Mouse (Mus musculus) liver, adult (tissue): Measurements from ENCODE around the gene 3425401B19Rik.

Source experiments
- GATA4 ChIP-seq: IDR thresholded peaks from 2 replicates; pipeline ENCODE4 v1.6.1; 2014; ENCODE audit warnings: mild to moderate bottlenecking, low read length; ENCODE audit not compliant: insufficient replicate concordance

The 3425401B19Rik gene

DNA sequence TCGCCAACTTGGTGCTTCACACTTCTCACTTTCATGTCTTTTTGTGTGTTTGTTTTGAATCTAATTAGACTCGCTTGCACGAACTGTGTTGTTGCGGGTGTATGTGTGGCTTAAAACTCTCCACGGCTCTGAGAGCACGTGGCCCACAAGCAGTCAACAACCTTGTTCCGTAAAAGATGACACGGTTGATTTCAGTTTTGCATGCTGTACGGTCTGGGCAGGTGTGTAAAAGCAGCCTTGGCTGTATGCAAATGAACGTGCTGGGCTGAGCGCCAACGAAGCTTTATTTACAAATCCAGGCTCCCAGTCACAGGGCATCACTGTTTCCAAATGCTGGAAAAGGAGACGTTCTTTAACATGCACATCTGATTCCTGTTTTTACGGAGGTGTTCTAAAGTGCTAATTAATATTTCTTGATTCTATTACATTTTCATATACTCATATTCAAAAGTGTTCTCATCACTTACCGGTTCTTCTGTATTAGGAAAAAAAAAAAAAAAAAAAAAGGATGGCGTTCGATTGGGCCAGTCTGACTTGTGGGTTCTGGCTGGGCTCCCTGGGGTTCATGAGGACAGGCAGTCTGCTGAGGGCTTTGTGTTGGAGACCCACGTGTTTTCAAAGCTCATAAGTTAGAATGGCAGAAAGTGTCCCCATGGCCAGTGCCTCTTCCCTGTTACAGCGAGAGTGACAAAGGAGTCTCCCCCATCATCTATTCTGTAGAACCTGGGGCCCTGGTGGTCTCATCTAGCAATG lies 935 bp downstream of the 3425401B19Rik start:
- no peak for TF ChIP-seq GATA4

DNA sequence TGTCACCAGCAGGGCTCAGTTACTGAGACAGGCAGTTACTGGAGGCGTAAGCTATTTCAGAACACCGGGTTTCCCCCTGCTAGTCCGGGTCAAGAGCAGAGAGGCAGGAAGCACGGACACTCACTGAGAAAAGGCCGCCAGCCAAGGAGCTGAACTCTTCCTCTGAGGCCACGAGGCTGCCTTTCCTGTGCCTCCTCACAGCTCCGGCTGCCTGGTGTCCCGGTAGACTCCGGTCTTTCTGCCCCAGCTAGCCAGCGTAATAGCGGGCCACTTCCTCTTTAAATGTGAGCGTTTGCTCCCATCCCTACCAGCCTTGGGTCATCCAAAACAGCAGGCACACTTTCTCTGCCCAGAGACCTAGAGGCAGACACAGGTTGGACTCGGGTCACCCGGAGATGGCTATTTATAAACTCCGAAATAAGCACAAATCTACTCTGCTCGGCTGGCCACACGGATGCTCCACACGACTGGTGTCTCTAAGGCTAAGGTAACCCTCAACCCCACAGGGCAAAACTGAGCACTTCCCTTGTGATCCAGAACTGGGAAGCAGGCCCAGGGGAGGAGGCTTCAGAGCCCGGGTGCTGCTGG lies 1.7 kb downstream of the 3425401B19Rik start:
- peak; percentile 22; the same call in 1 of the 2 replicates for TF ChIP-seq GATA4

DNA sequence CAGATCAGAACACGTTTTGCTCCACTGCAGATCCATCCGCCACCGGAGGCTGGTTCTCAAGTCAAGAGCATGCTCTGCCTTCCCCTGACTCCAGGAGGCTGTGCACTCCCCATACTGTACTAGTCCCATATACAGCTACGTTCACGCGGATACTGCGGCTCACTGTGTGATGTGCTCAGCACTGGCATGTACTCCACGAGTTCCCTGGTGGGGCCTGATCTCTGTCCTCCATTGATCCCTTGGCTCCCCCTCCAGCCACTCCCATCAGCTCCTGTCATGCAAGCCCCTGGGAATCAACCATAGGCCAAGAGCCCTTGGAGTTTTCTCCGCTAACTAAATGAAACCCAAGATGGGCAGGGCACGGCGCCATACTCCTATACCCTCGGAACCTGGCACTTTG lies 2.6 kb downstream of the 3425401B19Rik start:
- TF ChIP-seq GATA4: no peak

DNA sequence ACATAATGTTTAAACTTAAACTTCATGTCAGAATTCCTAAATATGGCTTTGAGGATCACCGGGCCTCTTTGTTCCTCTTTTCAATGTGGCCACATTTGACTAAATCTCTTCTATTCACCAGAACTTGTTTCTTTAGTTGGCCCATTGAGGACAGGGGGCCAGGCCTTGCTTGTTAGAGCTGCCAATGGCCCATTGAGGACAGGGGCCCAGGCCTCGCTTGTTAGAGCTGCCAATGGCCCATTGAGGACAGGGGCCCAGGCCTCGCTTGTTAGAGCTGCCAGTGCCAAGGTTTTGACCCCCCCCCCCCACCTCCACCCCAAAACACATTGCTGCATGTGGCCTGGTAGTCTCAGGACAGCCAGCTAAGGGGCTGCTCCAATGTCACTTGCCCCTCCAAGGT lies 3.5 kb downstream of the 3425401B19Rik start:
- TF ChIP-seq GATA4: no peak

DNA sequence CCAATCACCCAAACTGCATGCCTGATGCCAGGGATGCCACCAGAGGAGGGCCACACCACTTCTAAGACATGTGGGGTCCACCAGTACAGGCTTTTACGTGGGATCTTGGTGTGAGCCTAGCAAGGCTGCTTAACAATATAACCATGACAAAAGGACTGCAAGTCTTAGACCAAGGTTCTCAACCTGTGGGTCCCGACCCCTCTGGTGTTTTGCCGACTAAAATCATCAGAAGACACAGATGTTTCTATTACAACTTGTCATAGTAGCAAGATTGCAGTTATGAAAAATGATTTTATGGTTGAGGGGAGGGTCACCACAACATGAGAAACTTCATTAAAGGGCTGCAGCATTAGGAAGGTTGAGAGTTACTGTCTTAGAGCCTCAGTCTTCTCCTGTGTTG lies 6.5 kb downstream of the 3425401B19Rik start:
- TF ChIP-seq GATA4: no peak

DNA sequence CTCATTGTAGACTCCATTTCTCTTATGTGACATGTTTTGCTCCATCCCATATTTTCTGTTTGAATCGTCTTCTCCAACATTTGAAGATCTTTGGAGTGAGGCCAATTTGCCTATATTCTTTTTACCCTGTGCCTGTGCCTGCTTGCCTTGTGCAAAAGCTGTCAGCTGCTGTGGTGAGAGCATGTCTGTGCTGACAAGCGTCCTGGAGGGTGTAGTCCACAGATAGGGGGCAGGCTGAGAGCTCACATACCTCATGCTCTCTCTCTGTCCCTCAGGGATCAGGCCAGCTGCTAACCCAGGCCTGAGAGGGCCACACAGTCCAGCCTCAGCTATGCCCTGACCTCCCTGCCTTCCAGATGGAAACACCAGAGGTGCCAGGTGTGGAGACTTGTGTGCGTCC lies 11.9 kb downstream of the 3425401B19Rik start:
- TF ChIP-seq GATA4: no peak

DNA sequence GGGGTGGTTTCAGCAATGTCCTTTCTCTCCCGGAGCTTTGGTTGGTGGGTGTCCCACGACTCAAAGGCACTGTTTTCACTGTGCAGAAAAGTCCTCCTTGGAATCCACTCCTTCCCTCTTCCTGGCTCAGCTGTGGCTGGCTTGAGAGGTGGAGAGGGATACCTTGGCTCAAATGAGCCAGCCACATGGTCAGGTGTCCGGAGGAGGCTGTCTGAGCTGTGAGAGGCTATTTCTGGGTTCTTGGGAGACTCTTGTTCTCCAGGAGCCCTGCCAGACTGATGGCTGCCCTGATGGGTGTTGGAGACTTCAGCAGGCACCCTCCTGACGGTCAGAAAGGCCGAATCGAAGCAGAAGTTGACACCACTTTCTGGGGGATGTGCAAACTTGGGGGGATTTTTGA lies 22.0 kb downstream of the 3425401B19Rik start:
- TF ChIP-seq GATA4: no peak

DNA sequence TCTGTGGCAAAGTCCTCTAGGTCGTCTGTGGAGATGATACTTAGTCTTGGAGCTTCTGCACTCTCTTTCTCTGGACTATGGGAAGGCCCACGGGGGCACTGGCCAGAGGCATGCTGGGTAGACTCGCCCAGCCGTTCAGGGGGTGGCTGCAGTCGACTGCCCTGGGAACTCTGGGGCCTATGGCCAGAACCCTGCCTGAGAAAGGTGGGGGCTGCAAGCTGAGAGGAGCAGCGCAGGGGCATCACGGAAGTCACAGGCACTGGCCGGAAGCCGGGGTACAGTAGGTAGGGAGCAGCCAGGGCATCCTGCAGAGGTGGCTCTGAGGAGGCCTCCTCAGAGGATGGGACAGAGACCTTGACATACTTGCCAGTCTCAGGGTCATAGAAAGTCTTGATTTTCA lies 25.3 kb downstream of the 3425401B19Rik start:
- TF ChIP-seq GATA4: no peak

DNA sequence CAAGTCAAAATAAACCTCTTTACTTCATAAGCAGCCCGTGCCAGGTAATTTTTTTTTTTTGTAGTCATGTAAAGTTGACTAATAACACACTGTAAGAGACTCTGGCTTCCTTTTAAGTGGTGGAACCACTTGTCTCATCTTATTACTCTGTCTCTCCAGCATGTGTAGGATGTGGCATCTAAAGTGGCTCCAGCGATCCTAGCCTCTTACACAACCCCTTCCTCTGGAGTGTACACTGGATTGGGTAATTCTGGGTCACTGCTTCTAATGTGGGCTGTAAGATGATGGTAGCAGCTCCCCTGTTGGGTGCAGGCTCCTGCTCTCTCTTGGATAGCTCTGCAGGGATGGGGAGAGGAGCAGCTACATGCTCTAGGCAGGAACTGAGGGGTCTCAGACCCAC lies 46.6 kb downstream of the 3425401B19Rik start:
- TF ChIP-seq GATA4: no peak

DNA sequence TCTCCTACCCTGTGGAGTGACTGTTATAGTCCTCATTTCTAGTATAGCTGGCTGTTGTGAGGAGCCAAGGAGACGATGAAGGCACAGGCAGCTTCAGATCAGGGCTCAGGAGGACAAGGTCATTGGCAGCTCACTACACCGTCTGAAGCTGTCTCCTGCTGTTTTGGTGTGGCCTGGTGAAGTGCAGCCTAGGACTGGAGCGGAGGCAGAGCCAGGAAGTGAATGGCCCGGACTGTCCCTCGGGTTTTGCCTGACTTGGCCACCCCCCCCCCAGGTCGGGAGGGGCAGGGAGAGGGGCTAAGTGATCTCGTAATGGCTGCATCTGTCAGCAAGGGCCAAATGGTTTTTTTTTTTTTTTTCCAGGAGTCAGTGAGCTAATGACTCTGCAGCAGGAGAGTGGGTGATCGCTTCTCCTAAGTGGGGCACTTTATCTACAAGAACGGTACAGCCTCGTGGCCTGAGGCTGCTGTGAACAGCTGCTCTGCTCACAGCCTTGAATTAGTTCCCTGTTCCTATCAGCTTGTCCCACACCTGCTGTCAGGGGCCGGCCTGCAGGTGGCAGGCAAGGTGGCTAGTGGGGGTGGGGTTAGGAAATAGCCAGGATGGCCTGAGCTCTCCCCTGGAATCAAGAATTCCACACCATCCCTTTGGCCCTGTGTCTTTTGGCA lies 50.9 kb downstream of the 3425401B19Rik start:
- TF ChIP-seq GATA4: no peak

DNA sequence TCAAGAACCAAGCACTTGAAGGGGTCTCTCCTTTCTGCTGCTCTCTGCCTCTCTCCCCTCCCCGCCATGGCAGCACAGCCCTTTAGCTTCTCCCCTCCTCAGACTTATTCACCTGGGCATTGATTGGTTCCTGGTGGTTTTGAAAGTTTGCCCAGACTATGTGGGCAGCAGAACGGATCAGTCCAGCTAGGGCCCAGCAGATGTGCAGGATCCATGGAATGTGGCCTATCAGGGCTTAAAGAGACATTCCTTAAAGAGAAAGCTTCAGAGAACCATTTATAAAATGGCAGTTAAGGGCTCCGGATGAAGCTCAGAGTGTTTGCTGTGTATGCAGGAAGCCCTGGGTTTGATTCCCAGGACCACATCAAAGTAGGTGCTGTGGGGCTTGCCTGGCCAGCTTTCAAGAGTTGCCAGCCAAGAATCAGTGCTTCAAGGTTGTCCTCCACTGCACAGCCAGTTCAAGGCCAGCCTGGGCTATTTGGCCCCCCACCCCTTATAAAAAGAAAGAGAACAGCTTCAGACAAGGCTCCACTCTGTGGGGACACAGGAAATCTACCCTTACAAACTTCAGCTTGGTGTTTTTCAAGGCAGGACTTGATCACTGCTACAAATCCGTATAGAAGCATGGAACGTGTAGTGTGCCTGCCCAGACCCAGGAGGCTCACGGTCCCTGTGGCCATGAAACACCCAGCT lies 52.0 kb downstream of the 3425401B19Rik start:
- TF ChIP-seq GATA4: no peak

DNA sequence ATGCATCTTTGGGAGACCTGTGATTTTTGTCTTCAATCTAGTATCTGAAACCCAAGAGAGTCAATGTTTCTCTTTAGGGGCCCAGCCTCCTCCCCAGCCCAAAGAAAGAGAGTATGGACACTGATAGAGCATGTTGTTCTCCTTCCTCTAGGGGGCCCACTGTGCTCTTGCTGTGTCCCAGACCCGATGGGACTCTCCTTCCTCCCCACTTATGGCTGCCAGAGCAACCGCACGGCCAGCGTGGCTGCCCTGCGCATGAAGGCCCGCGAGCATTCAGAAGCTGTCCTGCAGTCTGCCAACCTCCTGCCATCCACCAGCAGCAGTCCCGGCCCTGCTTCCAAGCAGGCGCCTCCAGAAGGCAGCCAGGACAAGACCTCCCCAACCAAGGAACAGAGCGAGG lies 56.5 kb downstream of the 3425401B19Rik start:
- TF ChIP-seq GATA4: no peak

DNA sequence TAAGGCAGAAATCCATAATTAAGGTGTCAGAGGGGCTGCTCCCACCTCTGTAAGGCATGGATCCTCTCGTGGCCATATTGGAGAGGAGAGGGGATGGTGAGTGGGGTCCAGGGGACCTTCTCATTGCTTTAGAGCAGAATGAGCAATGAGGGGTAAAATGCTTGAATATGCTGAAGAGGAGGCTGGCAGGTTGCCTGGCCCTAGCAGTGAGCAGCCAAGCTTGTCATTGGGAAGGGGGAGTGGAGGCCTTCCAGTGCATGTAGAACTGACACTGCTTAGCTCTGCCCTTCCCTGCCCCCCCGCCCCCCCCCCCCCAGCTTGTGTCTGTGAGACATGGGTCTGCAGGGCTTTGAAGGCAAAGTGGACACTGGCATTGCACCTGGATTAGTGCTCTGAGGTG lies 57.8 kb downstream of the 3425401B19Rik start:
- TF ChIP-seq GATA4: no peak

DNA sequence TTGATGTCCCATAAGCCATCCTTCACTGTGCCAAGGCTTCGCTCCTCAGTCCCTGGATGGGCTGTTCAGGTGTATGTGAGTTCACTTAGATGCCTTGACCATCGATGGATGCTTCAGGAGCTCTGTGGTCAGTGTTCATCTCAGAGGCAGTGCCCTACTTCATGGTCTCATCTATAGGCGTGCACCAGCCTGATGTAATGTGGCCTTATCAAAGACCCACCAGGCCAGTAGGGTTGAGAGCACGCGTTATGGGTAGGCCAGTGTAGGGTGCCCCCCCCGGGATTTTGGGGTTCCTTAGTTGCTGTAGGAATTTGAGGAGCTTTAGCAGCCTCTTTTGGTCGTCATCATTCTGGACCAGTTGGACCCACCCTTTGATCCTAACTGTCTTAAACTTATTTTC lies 60.3 kb downstream of the 3425401B19Rik start:
- no peak for TF ChIP-seq GATA4

DNA sequence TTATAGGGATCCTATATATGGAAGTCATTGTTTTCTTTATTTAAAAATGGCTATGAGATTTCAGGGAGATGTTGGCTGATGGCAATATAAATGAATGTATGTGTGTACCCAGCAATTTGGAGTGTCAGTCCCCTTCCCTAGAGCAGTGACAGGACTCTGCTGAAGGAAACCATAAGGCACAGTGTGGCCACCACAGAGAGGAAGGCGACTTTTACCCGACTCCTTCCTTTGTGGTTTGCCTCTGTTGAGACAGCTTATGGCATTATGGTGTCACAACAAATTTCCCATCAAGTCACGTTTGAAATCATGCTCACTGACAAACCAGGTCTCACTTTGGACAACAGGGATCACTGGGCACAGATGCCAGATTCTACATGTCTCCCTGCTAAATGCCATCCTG lies 60.8 kb downstream of the 3425401B19Rik start:
- no peak for TF ChIP-seq GATA4

DNA sequence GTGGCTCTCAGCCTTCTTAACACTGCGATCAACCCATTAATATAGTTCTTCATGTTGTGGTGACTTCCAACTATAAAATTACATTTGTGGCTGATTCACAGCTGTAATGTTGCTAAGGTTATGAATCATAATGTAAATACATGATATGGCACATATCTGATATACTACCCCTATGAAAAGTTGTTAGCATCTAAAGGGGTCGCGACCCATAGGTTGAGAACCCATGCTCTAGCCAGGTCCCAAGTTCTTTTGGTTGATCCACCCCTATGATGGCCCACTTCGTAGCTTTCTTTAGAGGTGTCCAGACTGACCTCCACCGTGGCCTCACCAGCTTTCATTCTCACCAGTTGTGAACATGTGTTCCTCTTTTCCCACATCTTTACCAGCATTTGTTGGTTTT lies 67.8 kb downstream of the 3425401B19Rik start:
- no peak for TF ChIP-seq GATA4
